Mouse (Mus musculus): ENCODE measurements around the gene Naa60. TPM values are rescaled to one million over a fixed set of nuclear protein-coding genes. Genes with fewer than 3 reads are reported as not detected.
A peak's percentile ranks its signal among the peaks of the same experiment; 100 is the strongest.
"Not testable (repeated sequence)": the region's sequence is repeated elsewhere in the genome, so short reads cannot be mapped to it uniquely, and the experiment has no call there.

The Naa60 gene
- 39.2 and 43.6 TPM in 2 replicates for polyA plus RNA-seq (2016; fragmentation: Nextera tagmentation; extraction: Ambion mirVana)

GRCm38 (mm10) chr16:3872216-3873047 is at the start of gene Naa60:
Naa60 (plus strand) TSS chr16:3872375.
- Histone ChIP-seq H3K4me3 (peak within 1 kb of the TSS; percentile 79), H3K27me3 (ENCODE audit: insufficient read depth, poor library complexity, severe bottlenecking) (no peaks in the 10 kb centered on the region), H3K9me3 (no peaks in the 10 kb centered on the region), H3K27ac (peak within 1 kb of the TSS; percentile 90), H3K4me1 (peaks cover 7% of the 10 kb centered on the region; the same call in 1 of the 2 replicates), H3K36me3 (peaks cover 17% of the 10 kb centered on the region; the same call in 1 of the 2 replicates)
- DNase-seq (ENCODE audit: low spot score), result peak; percentile 98
- WGBS, result 5% methylated on average over 47 of the region's 47 CpGs

- DNase-seq (ENCODE audit: low spot score), result no peak
- no peaks in the 10 kb centered on the region for H3K4me1 ChIP-seq
- WGBS, result 55% methylated on average over 3 of the region's 3 CpGs
- no peak overlapping the region for H3K27ac ChIP-seq
- no peaks in the 10 kb centered on the region for H3K9me3 ChIP-seq
- no peaks in the 10 kb centered on the region for H3K36me3 ChIP-seq
- no peaks in the 10 kb centered on the region for H3K27me3 ChIP-seq (ENCODE audit: insufficient read depth, poor library complexity, severe bottlenecking)
- no peak overlapping the region for H3K4me3 ChIP-seq
These were observed 44.2 kb upstream of the Naa60 start for GRCm38 (mm10) chr16:3828021-3828420.

- no peak for DNase-seq (ENCODE audit: low spot score)
- no peaks in the 10 kb centered on the region for H3K27me3 ChIP-seq (ENCODE audit: insufficient read depth, poor library complexity, severe bottlenecking)
- WGBS, result 81% methylated on average over 2 of the region's 2 CpGs
- H3K4me3 ChIP-seq, result no peak overlapping the region
- H3K27ac ChIP-seq, result no peak overlapping the region
- no peaks in the 10 kb centered on the region for H3K36me3 ChIP-seq
- no peaks in the 10 kb centered on the region for H3K9me3 ChIP-seq
- H3K4me1 ChIP-seq, result no peaks in the 10 kb centered on the region
These were observed 42.4 kb upstream of the Naa60 start for GRCm38 (mm10) chr16:3829727-3830126.

- no peak for DNase-seq (ENCODE audit: low spot score)
- Histone ChIP-seq H3K4me3 (no peak within 1 kb of the TSS), H3K27me3 (ENCODE audit: insufficient read depth, poor library complexity, severe bottlenecking) (no peaks in the 10 kb centered on the region), H3K27ac (no peak within 1 kb of the TSS), H3K4me1 (no peaks in the 10 kb centered on the region), H3K9me3 (no peaks in the 10 kb centered on the region), H3K36me3 (no peaks in the 10 kb centered on the region)
These were observed 41.5 kb upstream of the Naa60 start, which contains the start of gene Olfr15 for GRCm38 (mm10) chr16:3830588-3831109. Olfr15 (plus strand) TSS chr16:3830878.

GRCm38 (mm10) chr16:3835461-3835860 is 36.7 kb upstream of the Naa60 start:
- DNase-seq (ENCODE audit: low spot score), result no peak
- 85% methylated on average over 2 of the region's 2 CpGs for WGBS

GRCm38 (mm10) chr16:3839157-3839885 is 32.9 kb upstream of the Naa60 start:
- H3K36me3 ChIP-seq, result no peaks in the 10 kb centered on the region
- H3K27ac ChIP-seq, result no peak overlapping the region
- no peaks in the 10 kb centered on the region; the same call in 1 of the 2 replicates for H3K4me1 ChIP-seq
- no peaks in the 10 kb centered on the region for H3K9me3 ChIP-seq
- H3K4me3 ChIP-seq, result no peak overlapping the region
- DNase-seq (ENCODE audit: low spot score), result no peak
- WGBS, result 56% methylated on average over 17 of the region's 17 CpGs
- peaks cover 6% of the 10 kb centered on the region; the same call in 1 of the 2 replicates for H3K27me3 ChIP-seq (ENCODE audit: insufficient read depth, poor library complexity, severe bottlenecking)

More at GRCm38 (mm10) chr16:3835461-3835860, 36.7 kb upstream of the Naa60 start:
- no peak overlapping the region for H3K27ac ChIP-seq
- no peak overlapping the region for H3K4me3 ChIP-seq
- H3K27me3 ChIP-seq (ENCODE audit: insufficient read depth, poor library complexity, severe bottlenecking), result peaks cover 6% of the 10 kb centered on the region; the same call in 1 of the 2 replicates
- H3K4me1 ChIP-seq, result no peaks in the 10 kb centered on the region
- H3K36me3 ChIP-seq, result no peaks in the 10 kb centered on the region
- no peaks in the 10 kb centered on the region for H3K9me3 ChIP-seq

GRCm38 (mm10) chr16:3842989-3843388 is 29.2 kb upstream of the Naa60 start:
- Histone ChIP-seq H3K4me1 (peaks cover 5% of the 10 kb centered on the region), H3K27ac (no peak overlapping the region)

GRCm38 (mm10) chr16:3843796-3844195 is 28.4 kb upstream of the Naa60 start:
- WGBS, result 67% methylated on average over 1 of the region's 1 CpGs

More at GRCm38 (mm10) chr16:3842989-3843388, 29.2 kb upstream of the Naa60 start:
- no peaks in the 10 kb centered on the region for H3K9me3 ChIP-seq
- peaks cover 6% of the 10 kb centered on the region; the same call in 1 of the 2 replicates for H3K27me3 ChIP-seq (ENCODE audit: insufficient read depth, poor library complexity, severe bottlenecking)
- WGBS, result 27% methylated on average over 4 of the region's 4 CpGs
- H3K4me3 ChIP-seq, result no peak overlapping the region
- no peak for DNase-seq (ENCODE audit: low spot score)
- H3K36me3 ChIP-seq, result no peaks in the 10 kb centered on the region

GRCm38 (mm10) chr16:3846711-3847518 is 25.3 kb upstream of the Naa60 start, which contains the start of gene Zfp174:
Zfp174 (plus strand) TSS chr16:3847268.
- Histone ChIP-seq H3K36me3 (no peaks in the 10 kb centered on the region), H3K27me3 (ENCODE audit: insufficient read depth, poor library complexity, severe bottlenecking) (no peaks in the 10 kb centered on the region), H3K4me1 (peaks cover 7% of the 10 kb centered on the region), H3K27ac (peak within 1 kb of the TSS; percentile 84), H3K9me3 (no peaks in the 10 kb centered on the region), H3K4me3 (peak within 1 kb of the TSS; percentile 76)
- 2% methylated on average over 38 of the region's 38 CpGs for WGBS
- DNase-seq (ENCODE audit: low spot score), result peak; percentile 98

More at GRCm38 (mm10) chr16:3843796-3844195, 28.4 kb upstream of the Naa60 start:
- Histone ChIP-seq H3K9me3 (no peaks in the 10 kb centered on the region), H3K27me3 (ENCODE audit: insufficient read depth, poor library complexity, severe bottlenecking) (peaks cover 3% of the 10 kb centered on the region; the same call in 1 of the 2 replicates), H3K36me3 (no peaks in the 10 kb centered on the region), H3K27ac (no peak overlapping the region), H3K4me3 (no peak overlapping the region), H3K4me1 (peaks cover 7% of the 10 kb centered on the region)
- no peak for DNase-seq (ENCODE audit: low spot score)

GRCm38 (mm10) chr16:3847871-3848270 is 24.3 kb upstream of the Naa60 start:
- 60% methylated on average over 4 of the region's 4 CpGs for WGBS
- no peaks in the 10 kb centered on the region for H3K27me3 ChIP-seq (ENCODE audit: insufficient read depth, poor library complexity, severe bottlenecking)
- peak overlapping the region; percentile 84; the same call in 1 of the 2 replicates for H3K27ac ChIP-seq
- H3K36me3 ChIP-seq, result no peaks in the 10 kb centered on the region
- no peaks in the 10 kb centered on the region for H3K9me3 ChIP-seq
- no peak for DNase-seq (ENCODE audit: low spot score)
- H3K4me1 ChIP-seq, result peaks cover 7% of the 10 kb centered on the region
- peak overlapping the region; percentile 76 for H3K4me3 ChIP-seq

GRCm38 (mm10) chr16:3848416-3848815 is 23.8 kb upstream of the Naa60 start:
- DNase-seq (ENCODE audit: low spot score), result no peak

GRCm38 (mm10) chr16:3851301-3851700 is 20.9 kb upstream of the Naa60 start:
- 83% methylated on average over 13 of the region's 13 CpGs for WGBS
- DNase-seq (ENCODE audit: low spot score); H3K27ac ChIP-seq; H3K4me3 ChIP-seq; H3K9me3 ChIP-seq; H3K36me3 ChIP-seq; H3K4me1 ChIP-seq; H3K27me3 ChIP-seq (ENCODE audit: insufficient read depth, poor library complexity, severe bottlenecking): not testable (repeated sequence)

More at GRCm38 (mm10) chr16:3848416-3848815, 23.8 kb upstream of the Naa60 start:
- Histone ChIP-seq H3K4me1 (peaks cover 7% of the 10 kb centered on the region), H3K36me3 (no peaks in the 10 kb centered on the region), H3K27ac (no peak overlapping the region), H3K4me3 (no peak overlapping the region), H3K27me3 (ENCODE audit: insufficient read depth, poor library complexity, severe bottlenecking) (no peaks in the 10 kb centered on the region), H3K9me3 (no peaks in the 10 kb centered on the region)
- 78% methylated on average over 3 of the region's 3 CpGs for WGBS

All from heart, embryonic 10.5 days (tissue).